Mouse (Mus musculus) lung, postnatal 36 days (tissue): Measurements from ENCODE around the gene Scly.

Source experiments
- DNase-seq: peaks from one replicate; pipeline ENCODE4 v3.0.0; 2022; ENCODE audit warnings: mixed read lengths

Gene Scly

DNA sequence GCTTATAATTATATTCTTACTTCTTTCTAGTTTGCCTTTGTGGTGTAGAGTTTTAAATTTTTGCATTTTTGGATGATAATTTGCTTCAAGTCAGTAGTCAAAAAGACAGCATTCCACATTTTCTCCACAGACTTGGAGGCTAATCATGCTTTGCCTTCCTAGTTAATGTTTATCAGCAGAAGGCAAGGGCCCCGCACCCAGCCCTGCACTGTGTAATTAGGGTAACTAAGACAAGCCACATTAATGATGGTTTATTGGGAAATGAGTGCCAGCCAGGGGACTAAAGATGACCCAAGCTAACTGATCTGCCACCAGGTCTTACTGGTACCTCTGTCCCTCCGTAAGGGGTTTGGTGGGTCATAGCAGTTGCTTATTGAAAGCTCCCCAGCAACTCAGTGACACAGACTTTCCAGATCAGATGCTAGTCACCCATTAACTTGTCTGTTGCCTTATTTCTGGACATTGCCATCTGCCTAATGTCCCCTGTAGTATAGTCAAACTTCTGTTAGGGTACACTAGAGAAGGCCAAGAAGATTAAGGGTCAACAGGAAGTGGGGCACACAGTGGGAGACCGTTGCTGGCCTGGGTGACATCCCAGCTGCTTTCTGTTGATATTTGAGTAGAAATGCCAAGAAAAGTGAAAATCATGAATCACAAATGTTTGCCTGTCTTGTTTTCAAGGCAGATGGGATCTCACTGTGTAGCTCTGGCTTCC lies 3.2 kb downstream of the Scly start:
- DNase-seq: peak; percentile 31

DNA sequence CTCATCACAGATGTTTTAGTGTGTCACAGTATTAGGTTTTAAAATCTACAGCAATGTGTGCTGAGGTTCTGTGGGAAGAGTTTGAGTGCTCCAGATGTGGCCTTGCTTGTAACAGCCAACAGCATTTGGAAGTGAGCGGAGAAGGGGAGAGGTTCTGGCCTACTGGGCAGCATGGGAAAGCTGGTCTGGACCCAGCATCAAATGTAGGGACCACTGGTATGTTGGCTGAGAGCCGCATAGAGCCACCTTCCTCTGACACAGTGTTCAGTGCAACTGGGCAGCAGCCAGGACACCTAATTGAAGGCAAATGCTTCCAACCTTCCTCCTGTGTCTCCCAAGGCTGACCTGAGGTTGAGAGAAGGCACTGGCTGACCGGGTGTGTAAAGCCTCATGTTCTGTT lies 3.9 kb downstream of the Scly start:
- DNase-seq: peak; percentile 49

DNA sequence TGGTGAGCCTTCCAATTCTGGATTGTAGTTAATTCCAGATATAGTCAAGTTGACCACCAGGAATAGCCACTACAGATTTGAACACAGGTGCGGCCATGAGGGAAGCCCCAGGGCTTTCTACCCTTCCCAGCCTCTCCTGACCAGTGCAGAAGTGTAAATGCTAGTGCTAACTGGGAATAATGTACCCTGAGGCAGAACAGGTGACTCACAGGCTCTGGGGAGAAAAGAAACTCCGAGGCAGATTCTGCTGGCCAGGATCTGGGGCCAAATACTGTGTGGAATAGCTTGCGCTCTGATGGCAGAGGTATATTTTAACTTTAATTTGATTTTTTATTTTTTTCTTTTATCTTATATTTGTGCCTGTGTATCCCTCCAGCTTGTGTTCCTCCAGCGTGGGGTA lies 6.5 kb downstream of the Scly start:
- DNase-seq: no peak

DNA sequence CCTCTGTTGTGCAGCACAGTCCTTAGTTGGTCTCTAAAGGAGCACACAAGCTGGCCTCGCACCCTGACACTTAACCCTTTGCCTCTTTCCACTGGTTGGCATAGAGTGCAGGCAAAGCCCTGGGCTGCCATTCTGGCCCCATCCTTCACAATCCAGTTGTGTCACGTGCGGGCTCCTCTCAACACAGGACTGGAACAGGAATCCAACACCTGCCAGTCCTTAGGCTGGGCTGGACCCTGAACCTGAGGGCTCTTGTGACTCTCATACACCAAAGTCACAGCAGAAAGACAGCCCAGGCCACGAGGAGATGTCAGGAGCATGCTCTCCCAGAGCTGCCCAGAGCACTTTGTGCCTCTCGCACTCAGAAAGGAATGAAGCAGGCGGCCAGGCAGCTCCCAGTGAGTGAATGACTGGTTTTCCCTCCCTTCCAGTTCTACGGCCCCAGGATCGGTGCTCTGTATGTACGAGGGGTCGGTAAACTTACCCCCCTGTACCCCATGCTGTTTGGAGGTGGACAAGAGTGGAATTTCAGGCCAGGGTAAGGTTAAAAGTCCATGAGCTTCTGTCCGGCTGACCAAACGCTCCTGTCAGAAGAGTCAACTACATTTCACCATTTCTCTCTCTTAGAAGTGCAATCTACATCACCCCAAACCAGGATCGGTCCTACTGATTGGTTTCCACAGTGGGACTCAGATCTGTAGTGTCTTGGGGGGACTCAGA lies 11.4 kb downstream of the Scly start:
- no peak for DNase-seq

DNA sequence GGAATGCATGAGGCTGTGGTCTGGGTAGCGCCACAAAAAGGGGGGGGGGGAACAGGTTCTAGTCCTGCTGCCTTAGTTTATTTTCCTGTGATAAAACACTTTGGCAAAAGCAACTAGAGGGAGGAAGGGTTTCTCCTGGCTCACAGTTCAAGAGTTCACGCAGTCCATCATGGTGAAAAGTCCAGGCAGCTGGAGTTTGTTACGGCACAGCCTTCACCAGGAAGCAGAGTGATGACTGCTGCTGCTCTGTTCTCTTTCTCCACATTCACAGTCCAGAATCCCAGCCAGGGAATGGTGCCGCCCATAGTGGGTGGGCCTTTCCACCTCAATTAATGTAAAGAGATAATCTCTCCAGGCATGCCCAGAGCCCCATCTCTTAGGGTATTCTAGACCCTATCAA lies 14.1 kb downstream of the Scly start:
- peak; percentile 40 for DNase-seq

DNA sequence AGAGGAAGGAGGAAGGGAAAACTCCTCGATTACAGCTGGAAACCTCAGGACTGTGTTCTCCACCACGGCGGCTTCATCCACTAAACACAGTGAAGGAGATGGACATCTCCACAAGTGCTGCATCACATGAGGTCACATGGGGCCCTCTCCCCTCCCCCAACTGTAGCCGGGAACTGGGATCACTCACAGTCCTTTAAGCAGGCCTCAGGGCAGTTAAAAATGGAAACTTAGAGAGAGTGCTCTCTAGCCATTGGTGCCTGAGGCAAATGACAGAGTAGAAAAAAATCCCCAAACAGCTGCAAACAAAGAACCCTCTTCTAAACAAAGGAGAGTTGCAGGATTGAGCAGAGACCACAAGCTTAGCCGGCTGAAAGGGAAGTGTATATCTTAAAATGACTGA lies 15.1 kb downstream of the Scly start:
- no peak for DNase-seq

DNA sequence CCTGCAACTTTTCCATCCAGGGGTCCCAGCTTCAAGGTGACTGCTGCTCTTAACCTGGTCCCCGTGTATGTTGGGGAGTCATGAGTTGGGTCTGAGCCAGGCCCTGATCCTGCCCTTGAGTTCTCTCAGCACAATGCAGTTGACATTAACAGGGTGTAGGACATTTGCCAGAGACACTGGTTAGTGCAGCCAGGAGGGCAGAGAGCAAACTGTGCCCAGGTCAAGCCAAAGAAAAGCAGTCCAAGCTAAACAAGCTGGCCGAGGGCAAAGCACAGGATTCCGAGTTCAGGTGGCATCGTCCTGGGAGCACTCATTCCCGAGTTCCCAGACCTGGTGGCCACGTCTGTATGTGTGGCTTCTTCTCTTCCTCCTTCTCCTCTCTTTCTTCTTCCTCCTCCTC lies 19.5 kb downstream of the Scly start:
- no peak for DNase-seq

DNA sequence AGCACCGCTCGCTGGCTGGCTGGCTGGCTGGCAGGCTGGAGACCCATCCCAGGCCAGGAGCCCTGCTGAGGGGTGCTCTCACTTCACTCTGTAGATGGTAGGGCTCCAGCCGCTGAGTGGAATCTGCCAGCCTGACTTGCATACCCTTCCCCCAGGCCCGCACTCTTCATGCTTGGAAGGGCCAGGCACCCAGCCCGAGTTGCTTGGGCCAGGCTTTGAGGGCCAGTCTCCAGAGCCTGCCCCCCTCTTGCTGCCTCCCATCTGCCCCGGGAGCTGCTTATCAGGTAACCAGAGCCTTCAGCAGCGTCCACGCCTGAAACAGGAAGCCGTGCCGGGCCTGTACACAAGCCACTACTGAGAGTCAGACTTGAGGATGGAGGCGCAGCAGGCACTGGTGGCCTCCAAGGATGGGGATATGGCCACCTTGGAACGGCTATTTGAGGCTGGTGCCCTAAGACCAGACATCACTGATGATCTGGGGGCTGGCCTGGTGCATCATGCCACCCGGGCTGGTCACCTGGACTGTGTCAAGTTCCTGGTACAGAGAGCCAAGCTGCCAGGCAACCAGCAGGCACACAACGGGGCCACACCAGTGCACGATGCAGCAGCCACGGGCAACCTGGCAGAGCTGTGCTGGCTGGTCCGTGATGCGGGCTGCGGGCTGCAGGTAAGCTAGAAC lies 23.8 kb downstream of the Scly start, which contains the start of gene Espnl:
Gene Espnl, plus strand, starts transcription at position 316 of the 679 bp plus-strand sequence.
- no peak for DNase-seq

DNA sequence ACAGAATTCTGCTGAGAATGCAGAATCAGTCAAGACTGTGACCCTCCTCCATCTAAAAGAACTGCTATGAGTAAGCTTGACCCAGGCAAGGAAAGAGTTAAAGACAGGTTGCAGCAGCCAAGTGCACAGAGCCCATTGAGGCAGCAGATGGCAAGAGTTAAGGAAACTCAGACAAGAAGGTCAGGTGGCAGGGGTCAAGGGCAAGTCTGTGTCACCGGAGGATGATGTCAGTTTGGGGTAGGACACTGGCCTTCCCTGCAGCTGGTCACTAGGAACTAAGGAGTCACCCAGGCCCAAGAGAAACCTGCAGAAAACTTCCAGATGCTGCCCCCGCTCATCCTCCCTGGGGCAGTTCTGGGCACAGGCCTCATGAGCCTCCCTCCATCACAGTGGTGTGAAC lies 26.5 kb downstream of the Scly start:
- no peak for DNase-seq

DNA sequence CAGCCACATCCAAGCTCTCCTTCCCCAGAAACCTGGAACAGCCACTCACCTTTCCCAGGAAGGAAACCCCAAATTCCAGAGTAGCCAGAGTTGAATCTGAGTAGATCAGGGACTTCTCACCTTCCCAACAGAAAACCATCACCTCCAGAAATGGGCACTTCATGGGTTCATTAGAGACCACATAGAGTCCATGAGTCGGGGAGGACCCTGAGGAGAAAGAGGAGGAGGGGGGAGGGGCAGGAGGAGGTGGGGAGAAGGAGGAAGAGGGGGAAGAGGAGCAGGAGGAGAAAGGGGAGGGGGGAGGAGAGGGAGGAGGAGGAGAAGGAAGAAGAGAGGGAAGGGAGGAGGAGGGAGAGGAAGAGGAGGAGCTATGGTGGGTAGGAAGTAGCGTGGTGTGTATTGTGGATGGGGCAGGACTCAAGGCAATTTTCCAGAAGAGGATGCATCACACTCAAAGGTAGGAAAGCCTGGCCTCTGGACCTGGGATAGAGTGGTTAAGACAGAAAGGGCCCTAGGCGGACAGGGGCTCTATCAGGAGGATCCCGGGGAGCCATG lies 27.4 kb downstream of the Scly start:
- no peak for DNase-seq

DNA sequence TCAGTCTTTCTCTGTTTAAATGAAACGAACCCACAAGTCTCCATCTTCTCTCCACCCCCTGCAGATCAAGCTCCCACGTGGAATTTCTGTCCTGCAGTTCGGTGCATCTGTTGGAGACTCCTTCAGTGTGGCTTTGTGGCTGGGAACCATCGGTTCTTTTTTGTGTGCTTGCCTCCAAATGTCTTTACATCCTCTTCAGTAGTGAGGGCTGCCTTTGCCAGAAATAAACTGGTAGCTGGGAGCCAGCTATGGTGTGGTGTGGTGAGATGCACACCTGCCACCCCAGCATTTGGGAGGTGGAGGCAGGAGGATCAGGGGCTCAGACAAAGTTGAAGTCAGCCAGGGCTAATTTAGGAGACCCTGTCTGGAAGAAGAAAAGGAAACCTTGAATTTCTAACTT lies 34.0 kb downstream of the Scly start:
- DNase-seq: no peak

DNA sequence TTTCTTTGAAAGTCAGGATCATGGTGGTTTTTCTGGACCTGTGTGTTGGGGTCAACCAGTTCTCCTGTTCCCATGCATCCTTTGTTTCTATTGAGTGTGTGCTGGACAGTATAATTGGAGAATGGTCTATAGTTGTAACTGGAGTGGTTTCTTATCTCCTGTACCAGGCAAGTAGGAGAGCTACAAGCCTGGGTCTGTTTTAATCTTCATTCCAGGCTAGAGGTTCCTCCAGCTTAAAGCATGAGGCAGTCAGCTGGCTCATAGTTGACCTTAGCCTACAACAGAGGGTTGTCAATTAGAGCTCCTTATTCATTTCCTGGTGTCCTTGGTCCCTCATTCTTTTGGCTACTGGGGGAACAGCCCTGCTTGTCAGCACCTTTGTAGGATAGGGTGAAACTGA lies 35.4 kb downstream of the Scly start:
- no peak for DNase-seq

DNA sequence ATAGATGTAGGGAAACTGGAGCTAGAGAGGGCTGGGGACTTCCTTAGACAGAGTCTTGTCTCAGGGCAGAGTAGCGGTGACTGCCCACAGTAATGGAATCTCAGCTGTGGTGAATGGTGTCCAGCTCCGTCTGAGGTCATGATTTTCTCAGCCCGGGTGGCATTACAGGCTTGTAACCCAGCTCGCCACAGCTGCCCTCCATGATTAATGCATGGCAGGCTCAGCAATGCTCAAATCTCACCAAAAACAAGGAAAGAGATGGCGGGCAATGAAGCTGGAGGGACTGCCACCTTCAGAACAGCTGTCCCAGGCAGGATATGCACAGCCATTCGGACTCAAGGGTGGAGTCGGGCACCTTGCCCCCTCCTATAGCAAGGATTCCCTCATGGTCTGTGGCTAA lies 39.2 kb downstream of the Scly start:
- no peak for DNase-seq

DNA sequence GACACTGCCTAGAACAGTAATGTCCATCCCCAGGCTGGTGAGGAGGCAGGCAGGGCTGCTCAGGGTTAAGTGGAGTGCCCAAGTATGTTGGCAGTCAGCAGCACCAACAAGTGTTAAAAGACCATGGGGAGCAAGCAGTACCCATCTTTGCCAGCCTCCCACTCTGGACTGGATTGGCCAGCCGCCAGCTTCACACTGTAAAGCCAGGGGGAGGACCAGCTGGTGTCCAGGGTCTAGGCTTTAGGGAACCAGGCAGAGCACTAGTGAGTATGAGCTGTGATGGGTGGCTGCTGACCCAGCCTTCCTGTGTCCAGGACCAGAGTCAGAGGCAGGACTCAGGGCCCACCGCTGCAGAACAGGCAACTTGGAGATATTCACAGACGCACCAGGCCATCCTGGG lies 45.9 kb downstream of the Scly start:
- no peak for DNase-seq

DNA sequence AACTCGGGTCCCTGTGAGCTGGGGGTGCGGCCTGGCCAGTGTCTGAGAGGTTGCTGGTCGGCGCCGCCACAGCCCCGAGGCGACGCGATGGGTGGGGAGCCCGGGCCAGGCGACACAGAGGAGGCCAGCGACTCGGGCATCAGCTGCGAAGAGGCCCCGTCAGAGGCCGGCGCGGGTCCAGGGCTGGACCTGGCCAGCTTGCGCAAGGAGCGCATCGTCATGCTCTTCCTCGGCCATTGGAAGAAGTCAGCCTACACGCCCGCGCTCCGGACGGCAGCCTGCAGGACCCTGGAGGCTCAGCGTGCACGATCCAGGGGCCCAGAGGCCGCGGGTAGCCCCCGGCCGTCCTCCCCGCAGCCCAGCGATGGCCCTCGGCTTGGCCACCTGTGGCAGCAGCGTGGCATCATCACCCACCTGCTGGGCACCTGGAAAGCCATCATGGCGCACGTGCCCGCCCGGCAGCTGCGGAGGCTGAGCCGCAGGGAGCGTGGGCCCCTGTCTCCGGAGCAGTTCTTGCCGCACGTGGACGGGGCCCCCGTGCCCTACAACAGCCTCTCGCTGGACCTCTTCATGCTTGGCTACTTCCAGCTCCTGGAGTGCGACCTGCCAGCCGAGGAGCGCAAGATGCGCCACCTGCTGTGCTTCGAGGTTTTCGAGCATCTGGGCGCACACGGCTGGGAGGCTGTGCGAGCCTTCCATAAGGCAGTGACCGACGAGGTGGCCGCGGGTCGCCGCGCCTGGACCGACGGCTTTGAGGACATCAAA lies 47.0 kb downstream of the Scly start:
- no peak for DNase-seq

DNA sequence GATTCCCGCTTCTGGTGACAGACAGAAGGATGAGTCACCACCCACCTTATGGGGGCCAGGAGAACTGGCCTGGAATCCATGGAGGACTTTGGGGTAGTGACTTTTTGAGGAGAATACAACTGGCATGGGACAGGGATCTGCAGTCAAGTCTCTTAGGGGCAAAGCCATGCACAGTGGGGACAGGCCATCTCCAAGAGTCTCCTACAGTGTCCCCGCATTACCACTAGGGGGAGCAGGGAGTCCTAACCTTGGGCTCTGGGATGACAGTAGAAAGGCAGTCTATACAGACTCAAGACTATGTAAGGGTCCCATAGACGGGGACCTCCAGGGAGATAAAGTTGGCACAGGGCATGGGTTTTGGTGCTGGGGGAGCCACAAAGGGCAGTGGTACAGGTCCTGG lies 48.8 kb downstream of the Scly start:
- DNase-seq: peak; percentile 76

DNA sequence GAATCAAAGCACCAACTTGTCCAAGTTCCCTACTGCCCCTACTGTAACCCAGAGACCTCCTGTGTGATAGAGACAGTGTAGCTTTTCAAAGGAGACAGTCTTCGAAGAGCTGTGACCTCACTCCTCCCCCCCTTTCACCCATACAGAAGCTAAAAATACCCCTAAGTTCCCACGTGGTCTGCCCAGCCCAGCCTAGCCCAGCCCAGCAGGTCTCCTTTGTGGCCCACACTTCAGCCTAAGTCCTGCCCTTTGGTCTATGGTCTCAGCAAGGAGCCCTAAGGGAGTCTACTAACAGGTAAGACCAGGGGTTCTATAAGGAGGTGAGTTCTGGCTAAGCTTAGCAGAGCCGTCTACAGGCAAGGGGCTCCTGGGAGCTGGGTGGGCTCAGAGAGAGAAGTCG lies 52.7 kb downstream of the Scly start, which contains the start of gene Klhl30:
Gene Klhl30, plus strand, starts transcription at position 176 of the 400 bp plus-strand sequence.
- no peak for DNase-seq

DNA sequence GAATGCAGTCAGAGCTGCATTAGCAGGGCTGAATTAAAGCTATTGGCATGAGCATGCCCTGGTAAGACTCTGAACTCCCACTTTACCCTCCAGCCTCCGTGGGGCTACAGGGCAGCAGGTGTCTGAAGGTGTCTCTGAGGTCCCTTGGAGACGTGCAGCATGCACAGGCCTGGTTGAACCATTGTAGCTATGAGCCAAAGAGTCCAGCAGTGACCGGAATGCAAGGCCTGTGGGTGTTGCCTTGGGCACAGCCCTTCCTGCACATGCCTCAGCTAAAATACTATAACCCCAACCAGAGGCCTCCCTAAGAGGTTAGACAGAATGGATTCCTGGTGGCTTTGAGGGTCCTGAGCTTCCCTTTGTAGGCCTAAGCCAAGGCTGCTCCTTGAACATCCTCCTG lies 53.1 kb downstream of the Scly start:
- no peak for DNase-seq

DNA sequence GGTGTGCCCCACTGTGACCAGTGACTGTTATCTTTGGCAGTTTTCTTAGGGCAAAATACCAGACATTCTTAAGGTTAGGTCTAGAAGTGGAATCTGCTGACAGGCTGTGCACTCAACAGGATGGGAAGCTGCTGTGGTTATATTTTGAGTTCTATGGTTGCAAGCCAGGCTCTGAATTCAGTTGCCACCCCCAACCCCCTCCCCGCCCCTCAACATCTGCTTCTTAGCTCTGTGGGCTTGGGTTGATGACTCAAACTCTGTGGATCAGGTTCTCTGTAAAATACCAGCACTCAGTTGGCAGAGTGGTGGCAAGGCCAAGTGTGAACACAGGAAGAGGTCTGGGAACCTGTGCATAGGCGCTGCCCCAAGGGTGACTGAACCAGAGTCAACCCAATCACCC lies 54.1 kb downstream of the Scly start:
- DNase-seq: no peak

DNA sequence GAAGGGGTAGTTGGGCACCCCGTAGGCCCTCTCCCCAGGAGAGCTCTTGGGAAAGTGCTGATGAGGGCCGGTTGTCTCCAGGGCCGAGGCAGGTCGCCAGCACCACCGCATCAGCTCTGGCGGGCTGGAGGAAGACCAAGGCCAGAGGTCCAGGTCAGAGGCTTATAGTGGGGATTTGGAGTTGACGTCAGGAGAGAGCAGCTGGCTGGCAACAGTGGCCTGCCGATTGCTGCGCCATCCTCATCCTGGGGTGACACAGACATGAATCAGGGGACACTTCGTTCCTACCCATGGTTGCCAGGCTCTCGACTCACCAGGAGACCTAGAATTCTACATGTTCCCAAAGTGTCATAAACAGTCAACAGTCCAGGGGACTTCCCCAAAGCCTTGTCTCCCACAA lies 58.0 kb downstream of the Scly start:
- DNase-seq: no peak

DNA sequence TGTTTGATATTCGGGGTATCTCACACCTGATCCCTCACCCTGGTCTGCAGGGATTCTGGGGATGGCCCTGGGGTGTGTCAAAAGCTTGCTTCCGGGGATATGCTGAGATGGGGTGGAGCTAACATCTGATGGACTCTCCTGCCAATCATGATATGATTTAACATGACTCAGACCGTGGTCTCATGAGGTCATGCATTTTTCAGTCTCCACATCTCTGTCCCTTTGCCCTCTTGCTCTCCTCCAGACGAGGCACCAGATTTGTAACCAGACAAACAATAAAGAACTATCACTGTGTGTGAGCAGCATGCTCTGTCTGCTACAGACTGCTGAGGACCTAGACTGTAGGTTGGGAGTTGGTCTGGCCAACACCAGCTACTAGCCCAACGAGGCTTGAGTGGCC lies 64.0 kb downstream of the Scly start:
- DNase-seq: no peak

DNA sequence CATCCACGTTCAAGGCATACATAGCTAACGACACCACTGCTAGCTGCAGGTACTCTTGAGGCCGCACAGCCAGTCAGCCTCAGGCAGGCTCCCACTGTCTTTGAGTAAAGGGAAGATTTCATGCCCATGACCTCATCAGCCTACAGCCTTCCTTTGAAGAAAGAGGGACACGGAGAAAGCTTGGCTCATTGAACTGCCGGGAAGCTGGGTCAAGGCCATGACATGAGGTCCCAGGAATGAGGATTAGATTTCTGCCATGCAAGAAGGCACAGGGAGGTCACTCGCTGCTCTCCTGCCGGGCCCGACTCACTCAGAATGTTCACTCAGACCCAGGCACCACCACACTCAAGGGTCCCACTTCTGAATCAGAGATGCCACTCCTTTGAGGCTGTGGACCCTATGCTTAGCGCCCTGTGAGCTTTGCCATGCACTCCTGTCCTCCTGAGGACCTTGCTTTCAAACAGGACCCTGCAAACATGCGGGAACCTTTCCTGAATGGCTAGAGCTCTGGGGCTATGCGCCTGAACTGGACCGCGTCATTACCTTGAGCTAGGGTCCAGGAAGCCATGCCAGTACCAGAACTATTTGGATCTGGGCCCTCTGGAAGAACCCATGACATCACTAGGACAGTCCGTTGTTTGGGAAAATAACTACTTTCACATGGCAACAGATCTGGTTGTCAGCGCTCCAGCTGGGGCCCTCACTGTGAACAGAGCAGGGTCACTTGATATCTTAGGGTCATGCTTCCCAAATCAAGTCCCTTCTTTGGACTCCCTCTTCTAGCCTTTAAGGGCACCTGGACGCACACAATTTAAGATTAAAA lies 66.9 kb downstream of the Scly start:
- DNase-seq: no peak
